Mouse (Mus musculus) liver, postnatal 0 days (tissue): ENCODE measurements around the gene Trub1. TPM values are rescaled to one million over a fixed set of nuclear protein-coding genes. Genes with fewer than 3 reads are reported as not detected.

Experiments
- ATAC-seq: fragments of 200-750 bp; cut with Nextera tagmentation; 2 replicates; pipeline ENCODE4 v1.8.0; 2017; ENCODE audit warnings: mild to moderate bottlenecking, moderate library complexity
- DNase-seq: peaks from one replicate; pipeline ENCODE4 v3.0.0-alpha.2; 2016
- H3K27ac ChIP-seq: fragments of 300-500 bp; sonication (generic); 2 replicates; pipeline ENCODE4 v1.5.1; 2014; ENCODE audit warnings: antibody characterized with exemption, moderate library complexity, mild to moderate bottlenecking, low read depth
- H3K27me3 ChIP-seq: fragments of 300-500 bp; sonication (generic); 2 replicates; pipeline ENCODE4 v1.6.1; 2014; ENCODE audit warnings: low read length, control low read depth, mixed read lengths; ENCODE audit not compliant: insufficient read depth
- H3K36me3 ChIP-seq: fragments of 300-500 bp; sonication (generic); replicated peaks from 2 replicates; pipeline ENCODE4 v1.6.1; 2014; ENCODE audit warnings: mild to moderate bottlenecking, control low read depth, low read length, moderate library complexity, mixed read lengths; ENCODE audit not compliant: insufficient read depth
- H3K4me1 ChIP-seq: fragments of 300-500 bp; sonication (generic); 2 replicates; pipeline ENCODE4 v1.6.1; 2014; ENCODE audit warnings: antibody characterized with exemption, mild to moderate bottlenecking, control low read depth; ENCODE audit not compliant: insufficient read depth
- H3K4me2 ChIP-seq: fragments of 300-500 bp; sonication (generic); 2 replicates; pipeline ENCODE4 v1.6.1; 2014; ENCODE audit warnings: low read depth, mild to moderate bottlenecking, low read length, moderate library complexity, mixed read lengths
- H3K4me3 ChIP-seq: fragments of 300-500 bp; sonication (generic); 2 replicates; pipeline ENCODE4 v1.5.1; 2014; ENCODE audit warnings: low read depth, low read length
- H3K9ac ChIP-seq: fragments of 300-500 bp; sonication (generic); replicated peaks from 2 replicates; pipeline ENCODE4 v1.6.1; 2014; ENCODE audit warnings: mild to moderate bottlenecking, moderate library complexity
- H3K9me3 ChIP-seq: fragments of 300-500 bp; sonication (generic); 2 replicates; pipeline ENCODE4 v1.6.1; 2016; ENCODE audit warnings: mild to moderate bottlenecking, control low read depth, low read length, mixed read lengths
- CTCF ChIP-seq: sonication (generic); IDR thresholded peaks from 2 replicates; pipeline ENCODE4 v1.5.1; 2016; ENCODE audit warnings: antibody characterized with exemption, low read depth
- EP300 ChIP-seq: IDR thresholded peaks from 2 replicates; pipeline ENCODE4 v1.6.1; 2016; ENCODE audit warnings: antibody characterized with exemption, low read depth, mild to moderate bottlenecking
- WGBS: fragments of 180-500 bp; shearing (Covaris S2); extraction: QIAGEN DNeasy Blood & Tissue Kit; methylation state at CpG from one replicate; pipeline ENCODE4 v1.1.7; 2014; ENCODE audit not compliant: insufficient replicate concordance; 5-methylcytosine and 5-hydroxymethylcytosine counted together
- polyA plus RNA-seq: library from polyadenylated mRNA; unstranded; fragments of >200 nt; fragmentation: Nextera tagmentation; extraction: Ambion mirVana; gene quantifications from 2 replicates; pipeline ENCODE4 v1.2.1, GENCODE M21; 2015

Gene Trub1
- polyA plus RNA-seq, 1 experiment from 2014 or later: 8.6 TPM

GRCm38 (mm10) chr19:57498110-57498743, 45.5 kb downstream of the Trub1 start:
- no peaks in the 10 kb centered on the region for H3K4me1 ChIP-seq
- WGBS: 74% methylated on average over 10 of the region's 10 CpGs
- no peak overlapping the region for H3K4me2 ChIP-seq
- H3K9ac ChIP-seq: no peak overlapping the region
- DNase-seq (no peak), ATAC-seq (no peak)
- no peaks in the 10 kb centered on the region for H3K36me3 ChIP-seq
- no peak overlapping the region for H3K27ac ChIP-seq
- no peak overlapping the region for H3K4me3 ChIP-seq
- no peaks in the 10 kb centered on the region for H3K9me3 ChIP-seq
- TF ChIP-seq EP300 (no peak), CTCF (no peak)
- no peaks in the 10 kb centered on the region for H3K27me3 ChIP-seq

GRCm38 (mm10) chr19:57498884-57499410, 46.2 kb downstream of the Trub1 start:
- no peaks in the 10 kb centered on the region for H3K27me3 ChIP-seq
- H3K4me1 ChIP-seq: no peaks in the 10 kb centered on the region
- H3K27ac ChIP-seq: no peak overlapping the region
- ATAC-seq (no peak), DNase-seq (no peak)
- no peak overlapping the region for H3K9ac ChIP-seq
- H3K9me3 ChIP-seq: no peaks in the 10 kb centered on the region
- WGBS: 75% methylated on average over 6 of the region's 6 CpGs
- H3K36me3 ChIP-seq: no peaks in the 10 kb centered on the region
- H3K4me3 ChIP-seq: no peak overlapping the region
- no peak for TF ChIP-seq EP300
- no peak for TF ChIP-seq CTCF
- H3K4me2 ChIP-seq: no peak overlapping the region

- Histone ChIP-seq H3K27ac (no peak overlapping the region), H3K9me3 (no peaks in the 10 kb centered on the region), H3K9ac (no peak overlapping the region), H3K4me1 (no peaks in the 10 kb centered on the region), H3K27me3 (no peaks in the 10 kb centered on the region), H3K36me3 (no peaks in the 10 kb centered on the region), H3K4me2 (no peak overlapping the region), H3K4me3 (no peak overlapping the region)
- WGBS: 84% methylated on average over 5 of the region's 5 CpGs
- DNase-seq (no peak), ATAC-seq (no peak)
- no peak for TF ChIP-seq EP300
- no peak for TF ChIP-seq CTCF
Measured at GRCm38 (mm10) chr19:57500254-57500653, 47.5 kb downstream of the Trub1 start.

GRCm38 (mm10) chr19:57503144-57503543, 50.4 kb downstream of the Trub1 start:
- 63% methylated on average over 6 of the region's 6 CpGs for WGBS
- Histone ChIP-seq H3K9me3 (no peaks in the 10 kb centered on the region), H3K9ac (no peak overlapping the region), H3K27ac (no peak overlapping the region), H3K4me1 (no peaks in the 10 kb centered on the region), H3K27me3 (no peaks in the 10 kb centered on the region), H3K36me3 (no peaks in the 10 kb centered on the region), H3K4me3 (no peak overlapping the region), H3K4me2 (no peak overlapping the region)
- TF ChIP-seq CTCF (no peak), EP300 (no peak)
- DNase-seq (no peak), ATAC-seq (no peak)

- H3K4me2 ChIP-seq: no peak overlapping the region
- H3K36me3 ChIP-seq: no peaks in the 10 kb centered on the region
- no peak overlapping the region for H3K9ac ChIP-seq
- no peak overlapping the region for H3K27ac ChIP-seq
- no peaks in the 10 kb centered on the region for H3K4me1 ChIP-seq
- DNase-seq (no peak), ATAC-seq (no peak)
- H3K9me3 ChIP-seq: no peaks in the 10 kb centered on the region
- 74% methylated on average over 25 of the region's 25 CpGs for whole genome bisulfite sequencing
- H3K27me3 ChIP-seq: no peaks in the 10 kb centered on the region
- H3K4me3 ChIP-seq: no peak overlapping the region
- no peak for TF ChIP-seq EP300
- no peak for TF ChIP-seq CTCF
Measured at GRCm38 (mm10) chr19:57505048-57505932, 52.6 kb downstream of the Trub1 start.

GRCm38 (mm10) chr19:57506591-57506990, 53.9 kb downstream of the Trub1 start:
- Histone ChIP-seq H3K27ac (no peak overlapping the region), H3K4me3 (no peak overlapping the region), H3K36me3 (no peaks in the 10 kb centered on the region), H3K9me3 (no peaks in the 10 kb centered on the region), H3K4me1 (no peaks in the 10 kb centered on the region), H3K27me3 (no peaks in the 10 kb centered on the region), H3K9ac (no peak overlapping the region), H3K4me2 (no peak overlapping the region)
- no peak for TF ChIP-seq CTCF
- no peak for TF ChIP-seq EP300
- ATAC-seq (no peak), DNase-seq (no peak)
- 70% methylated on average over 5 of the region's 5 CpGs for WGBS
